Mouse (Mus musculus) adrenal gland, adult 2 months (tissue): ENCODE data around the gene Atg4d. TPM values are rescaled to one million over a fixed set of nuclear protein-coding genes. Genes with fewer than 3 reads are reported as not detected.
"Not testable (repeated sequence)": the region's sequence is repeated elsewhere in the genome, so short reads cannot be mapped to it uniquely, and the experiment has no call there.

Experiments used
- DNase-seq: peaks from one replicate; pipeline ENCODE4 v3.0.0; 2021
- polyA plus RNA-seq: library from polyadenylated mRNA; depleted of rRNA; stranded (reverse); fragments of >200 nt; gene quantifications from 2 replicates; pipeline ENCODE4 v1.2.3, GENCODE M21; 2012
- total RNA-seq, 2 experiments: library from RNA; stranded (reverse); gene quantifications; 2 replicates each; pipeline ENCODE4 v1.2.3; 2021

Gene Atg4d
- total and polyA plus RNA-seq, 3 experiments = 25.9 to 47.0 (median 36.2) TPM

DNA sequence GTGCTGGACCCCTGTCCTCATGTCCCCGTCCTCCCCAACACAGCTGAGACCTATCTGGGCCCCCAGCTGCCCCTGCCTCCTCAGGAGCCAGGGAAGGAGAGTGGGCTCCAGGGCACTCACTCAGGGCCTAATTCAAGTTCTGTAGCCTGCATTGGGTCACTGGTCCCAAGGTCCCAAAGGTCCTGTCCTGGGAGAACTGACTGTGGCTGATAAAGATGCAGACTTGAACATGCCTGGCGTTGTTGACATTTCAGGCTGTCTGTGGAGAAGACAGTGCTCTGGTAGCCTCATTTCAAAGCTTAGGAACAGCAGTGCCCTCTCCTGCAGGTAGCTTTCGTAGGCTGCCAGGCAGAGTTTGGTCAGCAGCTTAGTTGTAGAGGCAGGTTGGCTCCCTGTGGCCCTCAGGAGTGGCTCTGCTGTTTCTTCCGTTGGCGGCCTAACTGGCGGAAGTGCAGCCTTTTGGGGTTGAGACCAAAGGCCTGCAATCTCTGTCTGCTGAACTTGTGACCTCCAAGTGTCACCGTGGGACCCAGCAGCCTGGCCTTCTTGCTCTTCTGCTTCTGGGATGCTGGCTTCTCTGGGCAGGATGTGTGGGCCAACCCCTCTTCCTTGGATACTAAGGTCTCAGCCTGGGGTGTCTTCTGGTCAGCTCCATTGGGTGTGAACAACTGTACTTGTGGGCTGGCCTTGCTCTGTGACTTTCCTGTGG is 8.6 kb downstream of the Atg4d start:
- DNase-seq = no peak

DNA sequence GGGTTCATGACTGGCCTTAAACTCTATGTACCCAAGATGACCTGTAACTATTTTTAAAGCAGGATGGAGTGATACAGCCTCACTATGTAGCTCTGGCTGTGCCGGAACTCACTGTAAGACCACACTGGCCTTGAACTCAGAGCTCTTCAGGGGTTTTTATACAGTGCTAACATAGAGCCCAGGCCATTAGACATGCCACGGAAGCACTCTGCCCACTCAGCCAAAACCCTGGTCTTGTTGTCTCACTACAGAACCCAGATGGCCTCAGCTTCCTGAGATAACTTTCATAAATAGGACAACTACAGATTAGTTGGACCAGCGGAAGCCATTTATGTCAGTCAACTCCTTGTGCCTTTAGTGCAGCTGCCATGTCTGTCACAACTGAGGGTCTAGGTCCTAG is 9.2 kb downstream of the Atg4d start:
- DNase-seq = no peak

DNA sequence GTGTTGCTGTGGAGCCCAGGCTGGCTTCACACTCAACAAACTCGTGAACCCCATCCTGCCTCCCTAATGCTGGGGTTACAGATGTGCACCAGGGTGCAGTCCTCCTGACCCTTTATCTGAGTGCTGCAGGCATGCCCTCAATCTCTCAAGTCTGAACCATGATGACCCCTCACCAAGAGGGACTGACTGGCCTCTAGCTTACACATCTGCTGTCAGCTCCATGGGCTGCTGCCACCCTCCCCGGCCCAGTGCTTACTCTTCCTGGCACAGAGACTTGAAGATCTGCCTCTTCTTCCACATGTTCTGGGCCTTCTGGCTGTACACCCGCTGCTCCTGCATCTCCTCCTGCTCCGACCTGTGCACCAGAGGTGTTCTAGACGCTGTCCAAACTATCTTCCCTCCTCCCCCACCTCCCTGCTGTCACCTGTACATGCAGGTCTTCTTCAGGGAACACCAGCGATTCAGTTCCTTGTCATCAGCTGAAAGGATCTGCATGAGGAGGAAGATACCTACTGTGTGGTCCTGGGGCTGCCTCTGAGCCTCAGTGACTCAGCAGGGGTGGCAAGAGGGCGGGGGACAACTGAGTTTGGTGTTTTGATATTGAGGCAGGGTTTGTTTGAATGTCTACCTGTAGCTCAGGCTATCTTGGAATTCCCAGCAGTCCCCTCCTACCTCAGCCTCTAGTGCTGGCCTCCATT is 10.1 kb downstream of the Atg4d start:
- no peak for DNase-seq

DNA sequence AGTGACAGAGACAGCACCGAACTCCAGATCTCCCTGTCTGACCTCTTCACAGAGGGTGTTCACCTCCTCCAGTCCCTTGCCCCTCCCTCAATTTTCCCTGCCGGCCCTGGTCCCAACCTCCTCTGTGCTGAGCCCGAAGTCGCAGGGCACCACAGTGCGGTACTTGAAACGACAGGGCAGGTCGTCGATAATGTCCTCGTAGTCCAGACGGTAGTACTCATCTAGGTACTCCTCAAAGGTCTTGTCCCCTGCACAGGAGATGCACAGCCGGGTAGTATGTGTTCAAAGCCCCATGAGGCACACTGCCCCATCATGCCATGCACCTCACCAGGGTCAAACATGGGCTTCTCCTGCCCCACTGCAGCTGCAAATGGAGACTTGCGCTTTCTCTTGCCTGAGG is 10.6 kb downstream of the Atg4d start:
- DNase-seq = no peak

DNA sequence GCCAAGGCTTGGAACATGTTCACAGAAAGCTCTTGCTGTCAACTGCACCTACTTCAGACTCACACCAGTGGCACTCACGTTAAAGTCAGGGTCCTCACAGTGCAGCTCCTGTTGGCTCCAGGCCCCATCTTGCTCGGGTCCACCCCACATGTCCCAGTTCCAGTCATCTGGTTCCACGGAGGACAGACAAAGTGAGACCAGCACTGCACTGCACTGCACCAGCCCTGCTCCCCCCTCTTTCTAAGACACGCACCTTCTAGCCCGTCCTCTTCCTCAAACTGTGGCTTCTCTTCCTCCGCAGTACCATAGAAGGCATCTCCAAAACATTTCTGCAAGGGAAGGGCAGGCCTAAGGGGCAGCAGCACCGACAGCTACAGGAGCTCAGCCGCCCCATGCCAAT is 11.2 kb downstream of the Atg4d start:
- no peak for DNase-seq

DNA sequence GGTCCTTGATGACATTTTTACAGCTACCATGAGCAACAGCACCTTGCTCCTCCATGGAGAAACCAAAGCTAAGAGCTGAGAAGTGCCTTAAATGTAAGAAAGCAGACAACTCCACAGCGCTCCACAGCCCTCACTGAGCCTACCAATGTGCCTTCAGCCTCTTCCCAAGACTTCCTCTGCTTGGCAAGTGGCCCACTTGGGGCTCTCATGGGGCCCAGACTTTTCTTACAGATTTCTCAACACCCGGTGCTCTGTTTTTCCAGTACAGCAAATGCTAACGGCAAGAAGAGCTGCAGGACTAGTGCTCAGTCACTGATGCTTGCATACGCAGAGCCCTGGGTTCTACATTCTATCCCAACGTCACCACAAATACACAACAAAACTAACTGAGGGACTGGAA is 12.7 kb downstream of the Atg4d start:
- DNase-seq = no peak

DNA sequence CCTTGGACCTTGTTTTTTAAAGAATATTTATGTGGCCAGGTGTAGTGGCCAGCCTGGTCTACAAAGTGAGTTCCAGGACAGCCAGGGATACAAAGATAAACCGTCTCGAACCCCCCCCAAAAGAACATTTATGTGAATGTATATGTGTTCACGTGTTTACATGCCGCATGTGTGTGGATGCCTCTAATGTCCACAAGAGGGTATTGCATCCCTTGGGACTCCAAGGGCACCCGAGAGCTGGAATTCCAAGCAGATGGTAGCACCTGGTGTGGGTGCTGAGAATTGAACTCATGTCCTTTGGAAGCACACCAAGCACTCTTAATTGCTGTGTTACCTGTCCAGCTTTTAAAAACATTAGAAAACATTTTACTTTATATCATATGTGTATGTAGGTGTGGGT is 18.5 kb downstream of the Atg4d start:
- DNase-seq = no peak

DNA sequence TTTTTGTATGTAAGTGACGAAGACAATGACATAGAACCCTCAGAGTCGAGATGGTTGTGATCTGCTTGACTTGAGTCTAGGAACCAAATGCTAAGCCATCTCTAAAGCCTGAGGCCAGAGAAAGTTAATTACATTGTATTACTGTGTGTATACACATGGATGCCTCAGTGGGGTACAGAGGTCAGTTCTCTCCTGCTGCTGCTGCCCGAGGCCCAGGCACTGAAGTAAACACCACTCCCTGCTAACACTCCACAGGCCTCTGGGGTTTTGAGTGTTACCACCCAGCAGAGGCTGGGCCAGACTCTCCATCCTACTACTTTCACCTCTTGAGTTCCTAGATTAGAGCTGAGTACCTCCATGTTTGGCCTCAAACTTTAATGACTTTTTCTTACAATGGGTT is 18.9 kb downstream of the Atg4d start:
- no peak for DNase-seq

DNA sequence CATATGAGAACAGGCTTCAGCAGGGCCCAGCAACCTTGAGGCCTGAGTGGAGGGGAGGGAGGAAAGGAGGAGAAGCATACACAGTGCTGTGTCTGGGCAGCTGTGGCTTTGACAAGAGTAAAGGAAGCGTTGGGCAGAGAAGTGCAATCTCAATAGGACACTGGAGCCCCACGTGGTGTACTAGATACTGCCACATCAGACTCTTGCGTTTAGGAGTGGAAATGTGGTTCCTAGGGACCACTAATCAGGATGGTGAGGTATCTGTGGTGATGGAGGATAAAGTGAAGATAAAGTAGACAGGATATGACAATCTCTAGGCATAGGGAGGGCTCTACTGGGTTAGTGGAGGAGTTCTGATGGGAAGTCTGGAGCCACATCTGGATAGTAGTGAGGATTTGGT is 21.7 kb downstream of the Atg4d start:
- DNase-seq = no peak

DNA sequence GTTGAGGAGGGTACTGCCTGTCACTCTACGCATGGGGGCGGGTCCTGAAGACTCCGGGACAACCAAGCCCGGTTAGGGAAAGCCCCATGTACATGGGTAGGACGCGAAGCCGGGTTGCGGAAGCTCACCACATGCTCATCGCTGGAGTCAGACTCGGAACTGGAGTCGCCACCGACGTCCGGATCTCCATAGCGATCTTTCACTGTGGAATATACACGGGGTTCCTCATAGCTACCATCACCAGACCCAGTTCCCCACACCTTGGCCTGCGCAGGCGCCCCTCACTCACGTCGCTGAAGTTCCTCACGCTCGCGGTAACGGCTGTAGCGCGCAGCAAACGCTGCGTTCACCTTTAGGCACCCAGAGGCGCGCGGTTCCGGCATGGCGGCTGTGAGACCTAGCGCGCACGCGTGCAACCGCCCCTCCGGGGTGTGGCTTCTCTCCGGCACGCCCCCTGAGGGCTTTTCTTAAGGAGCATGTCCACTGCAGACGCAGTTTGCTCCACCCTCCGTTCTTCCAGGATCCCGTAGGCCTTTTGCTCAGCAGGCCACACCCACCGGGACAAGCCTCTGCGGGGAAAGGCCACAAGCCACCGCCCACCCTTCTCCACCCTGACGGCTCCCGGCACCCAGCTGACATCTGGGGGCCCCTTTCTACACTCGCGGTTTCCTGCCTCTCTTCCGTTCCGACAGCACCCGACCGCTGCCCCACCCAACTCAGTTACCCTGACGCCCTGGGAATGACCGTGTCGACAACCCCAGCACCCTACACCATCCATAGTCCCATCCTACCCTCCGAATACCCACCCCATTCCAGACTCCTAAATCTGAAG is 22.7 kb downstream of the Atg4d start, which contains the start of gene Kri1:
Gene Kri1 (minus strand): TSS at position 399 of the 832 bp plus-strand sequence.
- peak; percentile 99 for DNase-seq

DNA sequence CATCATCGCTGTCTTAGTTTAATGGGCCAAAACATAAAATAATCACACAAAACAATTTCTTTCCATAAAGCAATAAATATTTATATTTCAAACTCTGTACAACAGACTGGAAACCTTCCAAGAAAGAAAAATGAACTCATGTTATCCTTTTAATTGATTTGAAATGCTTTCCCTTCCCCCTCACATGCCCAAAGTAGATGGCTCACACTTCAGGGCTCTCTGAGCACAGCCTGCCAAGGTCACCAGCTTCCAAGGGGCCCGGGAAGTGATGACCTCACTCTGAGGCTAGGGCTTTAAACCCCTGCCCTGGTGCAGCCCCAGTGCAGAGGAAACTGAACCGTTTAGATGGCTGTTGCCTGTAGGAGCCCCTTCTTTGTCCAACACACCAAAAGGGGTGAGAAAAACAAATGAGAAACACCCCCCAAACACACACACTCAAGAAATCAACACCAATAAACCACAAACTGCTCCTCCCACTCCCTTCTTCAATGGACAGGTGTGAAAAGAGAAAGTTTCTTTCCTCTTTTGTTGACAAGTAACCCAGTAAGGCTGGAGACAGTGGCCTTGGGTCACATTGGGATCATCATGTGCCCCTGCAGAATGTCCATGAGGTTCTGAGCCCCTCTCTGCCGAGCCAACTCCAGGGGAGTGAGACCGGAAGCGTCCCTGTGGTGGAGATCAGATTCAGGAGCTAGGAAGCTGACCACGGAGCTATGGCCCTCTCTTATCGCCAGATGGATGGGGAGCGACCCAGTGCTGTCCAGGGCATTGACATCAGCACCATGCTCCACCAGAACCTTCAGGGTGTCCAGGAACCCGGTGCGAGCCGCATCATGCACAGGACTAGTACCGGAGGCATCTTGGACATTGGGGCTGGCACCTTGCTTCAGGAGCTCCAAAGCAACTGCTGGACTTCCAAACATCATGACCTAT is 23.6 kb downstream of the Atg4d start:
- peak; percentile 74 for DNase-seq

DNA sequence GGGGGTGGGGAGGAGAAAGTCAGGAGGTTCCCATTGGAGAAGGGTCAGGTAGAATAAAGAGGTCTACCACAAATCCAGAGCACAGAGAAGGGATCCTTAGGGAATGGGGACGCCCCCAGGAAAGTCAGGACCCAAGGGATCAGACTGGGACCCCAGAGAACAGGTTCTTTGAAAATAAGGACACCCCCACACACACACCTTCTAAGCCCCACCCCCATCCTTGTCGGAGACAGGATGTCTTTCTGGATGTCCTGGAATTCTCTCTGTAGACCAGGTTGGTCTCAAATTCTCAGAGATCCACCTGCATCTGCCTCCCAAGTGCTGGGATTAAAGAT is 24.2 kb downstream of the Atg4d start:
- DNase-seq = no peak

DNA sequence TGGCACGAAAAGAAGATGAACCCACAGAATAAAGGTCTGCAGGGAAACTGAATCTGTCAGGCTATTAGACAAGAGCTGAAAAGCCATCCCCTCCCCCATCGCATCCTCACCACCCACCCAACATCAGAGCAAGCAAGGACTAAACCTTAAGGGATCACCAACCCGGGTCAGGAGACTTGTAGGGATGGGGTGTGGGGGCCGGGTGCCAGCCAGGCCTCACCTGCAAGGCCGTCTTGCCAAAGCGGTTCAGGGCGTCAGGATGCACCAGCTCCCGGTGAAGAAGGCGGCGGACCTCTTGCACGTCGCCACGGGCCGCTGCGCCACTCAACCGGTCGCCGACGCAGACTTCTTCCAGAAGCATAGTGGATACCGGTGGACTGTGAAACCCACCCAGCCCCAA is 25.5 kb downstream of the Atg4d start:
- no peak for DNase-seq

DNA sequence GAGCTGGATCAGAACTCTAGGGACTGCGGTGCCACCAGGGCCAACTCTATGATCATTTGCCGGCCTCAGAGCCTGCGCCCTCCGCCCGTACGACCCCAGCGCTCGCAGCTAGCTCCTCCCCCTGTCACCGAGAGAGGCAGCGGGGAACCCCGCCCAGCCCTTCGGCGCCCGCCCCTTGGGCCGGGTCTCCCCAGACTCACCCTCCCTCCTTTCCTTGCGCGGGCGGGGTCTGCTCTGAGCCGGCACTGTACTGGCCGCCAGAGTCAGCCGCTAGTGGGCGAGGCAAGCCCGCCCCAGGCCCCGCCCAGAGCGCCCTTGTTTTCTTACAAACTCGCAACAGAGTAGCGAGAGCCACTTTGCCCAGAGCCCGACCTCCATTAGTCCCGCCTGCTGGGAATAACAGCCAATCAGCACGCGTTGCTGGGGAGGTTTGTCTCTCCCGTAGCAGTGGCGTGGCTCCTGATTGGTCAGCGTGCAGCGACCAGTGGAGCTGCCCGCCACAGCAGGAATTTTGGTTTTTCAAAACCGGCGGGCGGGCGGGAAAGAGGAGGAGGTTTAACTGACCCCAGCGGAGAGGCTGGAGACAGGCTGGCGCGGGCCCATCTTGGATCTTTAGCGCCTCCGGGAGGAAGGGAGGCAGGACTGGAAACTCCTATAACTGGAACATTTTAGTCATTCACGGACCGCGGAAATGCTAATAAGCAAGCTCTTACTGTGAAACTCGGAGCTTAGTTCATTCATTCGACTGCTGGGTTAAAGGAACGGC is 26.1 kb downstream of the Atg4d start, which contains the start of gene Cdkn2d:
Gene Cdkn2d (minus strand): TSS at position 386 of the 766 bp plus-strand sequence.
- peak; percentile 100 for DNase-seq

DNA sequence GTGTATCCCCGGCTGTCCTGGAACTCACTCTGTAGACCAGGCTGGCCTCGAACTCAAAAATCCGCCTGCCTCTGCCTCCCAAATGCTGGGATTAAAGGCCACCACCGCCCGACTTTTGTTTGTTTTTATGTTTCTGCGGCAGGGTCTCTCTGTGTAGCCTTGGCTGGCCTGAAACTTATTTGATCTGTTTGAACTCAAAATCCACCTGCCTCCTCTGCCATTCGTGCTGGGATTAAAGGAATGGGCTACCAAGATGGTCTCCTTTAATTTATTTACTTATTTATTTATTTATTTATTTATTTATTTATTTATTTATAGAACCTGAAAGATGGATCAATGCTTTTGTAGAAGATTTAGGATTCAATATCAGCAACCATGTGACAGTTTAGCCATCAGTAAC is 26.8 kb downstream of the Atg4d start:
- not testable (repeated sequence) for DNase-seq

DNA sequence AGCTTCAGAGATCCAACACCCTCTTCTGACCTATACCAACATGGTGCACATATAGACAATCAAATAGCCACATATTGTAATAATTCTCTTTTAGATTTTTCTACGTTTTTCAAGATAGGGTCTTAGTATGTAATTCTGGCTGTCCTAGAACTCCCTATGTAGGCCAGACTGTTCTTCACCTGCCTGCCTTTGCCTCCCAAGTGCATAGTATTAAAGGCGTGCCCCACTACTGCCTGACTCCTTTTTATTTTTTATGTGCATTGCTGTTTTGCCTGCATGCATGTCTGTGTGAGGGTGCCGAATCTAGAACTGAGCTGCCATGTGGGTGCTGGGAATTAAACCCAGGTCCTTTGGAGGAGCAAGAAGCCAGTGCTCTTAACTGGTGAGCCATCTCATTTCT is 27.2 kb downstream of the Atg4d start:
- no peak for DNase-seq

DNA sequence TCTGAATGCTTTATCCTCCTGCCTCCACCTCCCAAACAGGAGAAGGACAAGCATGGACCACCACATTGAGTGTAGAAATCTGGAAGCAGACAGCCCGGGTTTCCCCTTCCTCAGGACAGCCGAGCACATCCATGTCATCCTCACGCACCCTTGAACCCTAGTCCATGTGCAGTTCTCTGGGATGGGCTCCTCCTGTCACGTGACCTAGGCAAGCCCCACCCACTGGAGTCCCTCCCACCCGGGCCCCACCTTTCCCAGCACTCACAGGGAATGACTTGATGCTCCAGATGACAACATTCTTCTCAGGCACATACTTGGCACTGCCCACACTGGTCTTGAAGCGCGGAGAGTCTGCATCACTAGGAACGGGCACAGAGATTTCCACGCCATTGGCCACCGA is 33.9 kb downstream of the Atg4d start:
- DNase-seq = no peak

DNA sequence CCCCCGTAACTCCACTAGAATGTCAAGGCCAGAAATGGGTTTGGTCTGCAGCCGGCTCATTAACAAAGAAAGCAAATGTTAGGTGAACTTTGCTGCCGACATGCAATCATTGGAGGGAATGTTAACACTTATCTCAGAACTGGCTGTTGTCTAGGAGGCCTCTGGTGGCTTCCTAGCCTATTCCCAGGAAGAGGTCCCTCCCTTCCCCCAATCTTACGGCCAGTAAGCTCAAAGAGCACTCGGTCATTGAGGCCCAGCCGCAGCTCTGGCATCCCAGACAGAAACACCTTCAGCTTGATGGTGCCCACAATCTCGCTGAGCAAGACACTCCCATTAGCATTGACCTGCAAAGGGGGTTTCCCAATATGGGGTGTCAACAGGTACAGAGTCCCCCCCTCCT is 40.0 kb downstream of the Atg4d start:
- DNase-seq = no peak

DNA sequence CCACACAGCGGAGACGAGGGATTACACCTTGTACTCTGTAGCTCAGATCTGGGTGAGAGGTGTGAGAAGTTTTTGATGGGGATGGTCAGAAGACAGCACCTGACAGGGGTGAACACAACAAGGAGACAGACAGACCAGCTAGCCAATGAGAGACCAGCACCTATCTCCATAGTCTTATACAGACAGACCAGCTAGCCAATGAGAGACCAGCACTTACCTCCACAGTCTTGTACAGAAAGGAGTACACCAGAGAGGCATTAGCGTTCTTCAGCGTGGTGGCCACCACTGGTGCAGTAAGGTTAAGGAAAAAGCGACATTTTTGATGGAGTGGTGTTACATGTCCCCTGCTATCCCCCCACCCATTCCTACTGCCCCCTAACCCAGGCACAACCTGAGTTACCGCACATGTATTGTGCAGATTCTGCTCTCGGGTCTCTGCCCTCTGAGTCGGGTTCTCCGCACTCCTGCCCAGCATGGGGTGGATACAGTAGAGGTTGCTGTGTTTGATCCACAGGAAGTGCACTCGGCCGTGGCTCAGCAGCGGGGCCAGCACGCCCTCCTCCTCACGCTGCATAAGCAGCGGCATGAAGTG is 44.2 kb downstream of the Atg4d start:
- DNase-seq = no peak

DNA sequence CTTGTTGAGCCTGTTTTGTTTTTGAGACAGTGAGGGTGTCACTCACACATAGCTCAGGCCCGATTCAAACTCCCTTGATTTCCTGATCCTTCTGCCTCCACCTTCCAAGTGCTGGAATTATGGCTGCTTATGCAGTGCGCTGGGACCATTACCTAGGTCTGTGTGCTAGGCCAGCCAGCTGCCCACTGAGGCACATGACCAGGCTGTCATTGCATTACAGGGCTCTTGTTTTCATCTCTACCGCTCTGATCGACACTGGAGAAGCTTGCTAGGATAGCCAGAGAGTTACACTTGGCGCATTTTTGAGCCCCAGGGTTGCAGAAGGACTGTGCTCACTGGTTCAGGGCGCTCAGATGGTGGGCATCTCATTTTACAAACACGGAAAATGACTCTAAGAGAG is 46.6 kb downstream of the Atg4d start:
- no peak for DNase-seq

DNA sequence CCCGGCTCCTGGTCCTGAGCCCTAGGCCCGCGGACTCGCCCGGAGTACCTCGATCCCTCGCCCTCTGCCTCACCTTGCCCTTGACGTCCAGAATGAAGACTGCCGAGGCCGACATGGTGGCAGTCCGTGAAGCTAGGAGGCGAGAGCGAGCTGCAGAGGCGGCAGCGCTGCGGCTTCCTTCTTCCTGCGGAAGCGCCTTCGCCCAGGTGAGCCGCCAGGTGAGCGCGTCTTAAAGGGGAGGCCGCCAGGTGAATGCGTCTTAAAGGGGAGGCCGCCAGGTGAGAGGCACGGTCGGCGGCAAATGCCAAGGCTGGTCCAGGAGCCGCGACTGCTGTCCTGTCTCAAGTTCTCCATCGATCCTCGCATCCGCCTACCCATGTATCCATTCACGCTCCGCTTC is 47.0 kb downstream of the Atg4d start, which contains the start of gene Ap1m2:
Gene Ap1m2 (minus strand): TSS at position 204 of the 400 bp plus-strand sequence.
- no peak for DNase-seq
